9 mouse cellular contexts compared by ENCODE assay signal in the genomic region with DNA sequence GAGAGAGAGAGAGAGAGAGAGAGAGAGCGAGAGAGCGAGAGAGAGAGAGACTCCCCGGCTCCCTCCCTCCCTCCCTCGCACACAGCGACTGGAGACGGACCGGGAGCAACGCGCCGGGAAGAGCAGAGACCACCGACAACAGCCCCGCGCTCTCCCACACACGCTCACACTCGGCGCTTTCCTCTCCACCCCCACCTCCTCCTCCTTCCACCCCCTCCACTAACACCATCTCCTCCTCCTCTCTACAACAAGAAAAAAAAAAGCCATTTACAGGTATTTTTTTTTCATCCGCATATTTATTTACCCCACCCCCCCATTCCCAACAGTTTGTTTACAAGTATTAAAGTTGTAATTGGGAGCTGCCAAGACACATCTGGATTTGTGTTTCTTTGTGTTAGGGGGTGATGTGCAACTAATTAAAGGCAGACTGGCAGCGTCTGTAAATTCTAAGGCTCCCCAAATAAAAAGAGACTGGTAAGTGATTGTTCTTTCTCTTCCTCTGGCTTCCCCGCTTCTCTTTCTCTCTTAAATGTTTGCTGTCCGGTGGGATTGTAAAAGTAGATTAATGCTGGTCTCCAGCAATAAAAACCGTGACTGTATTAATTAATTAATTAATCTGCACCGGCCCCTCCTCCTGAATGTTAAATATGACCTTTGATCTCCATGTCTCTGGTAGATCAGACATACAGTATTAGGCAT. TPM values are rescaled to one million over a fixed set of nuclear protein-coding genes. Genes with fewer than 3 reads are reported as not detected.
DNase-seq lines count a peak whose midpoint lies in the region; ATAC-seq and TF ChIP-seq lines count a peak whose summit lies in the region.
"Had no signal": no experiment of that assay in that cellular context is flagged by ENCODE, and none has a peak within 500 bp of the region (broad histone marks: within the 10 kb centered on the region; RNA-seq: fewer than 3 reads in every experiment).

A gene (plus strand): TSS at position 71 of the 699 bp plus-strand sequence.

- no peak within 1 kb of the TSS for H3K27ac ChIP-seq in liver, adult 2 months (replicated peaks; ENCODE audit: insufficient read depth, low read depth, low read length)
- peak within 1 kb of the TSS; percentile 86 for H3K27ac ChIP-seq in embryonic facial prominence, embryonic 14.5 days (replicated peaks; ENCODE audit: low read depth, low read length)
- peak within 1 kb of the TSS; percentile 98 for H3K27ac ChIP-seq in hindbrain, embryonic 15.5 days (replicated peaks)
- H3K27ac ChIP-seq in liver, postnatal 0 days (ENCODE audit: low read depth) = no peak within 1 kb of the TSS

- H3K27me3 ChIP-seq in liver, adult 2 months (ENCODE audit: control insufficient read depth, insufficient read depth, low read length) = peaks cover 11% of the 10 kb centered on the region; the same call in 1 of the 2 replicates
- no peaks in the 10 kb centered on the region for H3K27me3 ChIP-seq in embryonic facial prominence, embryonic 14.5 days (replicated peaks; ENCODE audit: control insufficient read depth, insufficient read depth, low read length)
- H3K27me3 ChIP-seq in hindbrain, embryonic 15.5 days = no peaks in the 10 kb centered on the region
- H3K27me3 ChIP-seq in liver, postnatal 0 days (ENCODE audit: insufficient read depth, low read length) = peaks cover 48% of the 10 kb centered on the region

- 10% methylated on average over 9 of the region's 22 CpGs for WGBS in liver, adult 2 months
- WGBS in embryonic facial prominence, embryonic 14.5 days = 1% methylated on average over 16 of the region's 22 CpGs
- WGBS in hindbrain, embryonic 15.5 days = under 1% methylated on average over 18 of the region's 22 CpGs
- WGBS in liver, postnatal 0 days (ENCODE audit: insufficient replicate concordance) = 5% methylated on average over 16 of the region's 22 CpGs

- TF ChIP-seq POLR2A in liver, adult 2 months (IDR thresholded peaks at IDR 0.05; ENCODE audit: extremely low read depth, insufficient read depth, low read length) = no peak

- H3K9ac ChIP-seq in liver, adult 2 months (ENCODE audit: low read depth, low read length) = peak within 1 kb of the TSS; percentile 48; the same call in 1 of the 2 replicates
- H3K9ac ChIP-seq in embryonic facial prominence, embryonic 14.5 days (ENCODE audit: low read depth, low read length) = peak within 1 kb of the TSS; percentile 67
- H3K9ac ChIP-seq in hindbrain, embryonic 15.5 days = peak within 1 kb of the TSS; percentile 47
- H3K9ac ChIP-seq in liver, postnatal 0 days (replicated peaks) = no peak within 1 kb of the TSS

- no peaks in the 10 kb centered on the region for H3K36me3 ChIP-seq in liver, adult 2 months (ENCODE audit: control insufficient read depth, insufficient read depth, low read length)
- no peaks in the 10 kb centered on the region for H3K36me3 ChIP-seq in embryonic facial prominence, embryonic 14.5 days (ENCODE audit: control insufficient read depth, insufficient read depth, low read length)
- H3K36me3 ChIP-seq in hindbrain, embryonic 15.5 days = no peaks in the 10 kb centered on the region
- no peaks in the 10 kb centered on the region for H3K36me3 ChIP-seq in liver, postnatal 0 days (replicated peaks; ENCODE audit: insufficient read depth, low read length)

- peak within 1 kb of the TSS; percentile 51 for H3K4me3 ChIP-seq in liver, adult 2 months (ENCODE audit: insufficient read depth, low read depth, low read length)
- peak within 1 kb of the TSS; percentile 51 for H3K4me3 ChIP-seq in embryonic facial prominence, embryonic 14.5 days (ENCODE audit: low read depth, low read length)
- peak within 1 kb of the TSS; percentile 68 for H3K4me3 ChIP-seq in hindbrain, embryonic 15.5 days
- H3K4me3 ChIP-seq in liver, postnatal 0 days (ENCODE audit: low read depth, low read length) = peak within 1 kb of the TSS; percentile 49

- no peaks in the 10 kb centered on the region for H3K79me2 ChIP-seq in liver, adult 2 months (ENCODE audit: control insufficient read depth, insufficient read depth, low read length)

- H3K4me2 ChIP-seq in embryonic facial prominence, embryonic 14.5 days (ENCODE audit: low read depth, low read length) = peak within 1 kb of the TSS; percentile 77
- H3K4me2 ChIP-seq in hindbrain, embryonic 15.5 days = peak within 1 kb of the TSS; percentile 84
- H3K4me2 ChIP-seq in liver, postnatal 0 days (ENCODE audit: low read depth, low read length) = peak within 1 kb of the TSS; percentile 72

- no peak for DNase-seq in liver, adult 2 months (ENCODE audit: extremely low read depth, low read depth, low spot score)
- no peak for DNase-seq in liver
- DNase-seq in embryonic facial prominence, embryonic 14.5 days (ENCODE audit: low spot score) = peak; percentile 82
- no peak for DNase-seq in liver, postnatal 0 days
- no peak for DNase-seq in thymus, postnatal 14 days
- DNase-seq in urinary bladder, postnatal 4 days (ENCODE audit: low spot score in 2 of 2) = no peak
- DNase-seq in thymus, postnatal 4 days = no peak

- peak; percentile 64 for ATAC-seq in embryonic facial prominence, embryonic 14.5 days (ENCODE audit: low read depth)
- peak; percentile 83 for ATAC-seq in hindbrain, embryonic 15.5 days (ENCODE audit: low FRiP score, low read depth)
- 0 out of 2 replicates have a peak, but pooled peaks have one; percentile 9 for ATAC-seq in liver, postnatal 0 days

- TF ChIP-seq CTCF in liver, adult 2 months (IDR thresholded peaks at IDR 0.05; ENCODE audit: low read depth, low read length) = no peak
- TF ChIP-seq CTCF in liver, postnatal 0 days (IDR thresholded peaks at IDR 0.05; ENCODE audit: low read depth) = no peak

- H3K4me1 ChIP-seq in liver, adult 2 months (ENCODE audit: control insufficient read depth, insufficient read depth, low read length) = peaks cover 2% of the 10 kb centered on the region; the same call in 1 of the 2 replicates
- peaks cover 13% of the 10 kb centered on the region for H3K4me1 ChIP-seq in embryonic facial prominence, embryonic 14.5 days (ENCODE audit: control insufficient read depth, insufficient read depth, low read length)
- H3K4me1 ChIP-seq in hindbrain, embryonic 15.5 days (replicated peaks) = peaks cover 12% of the 10 kb centered on the region
- peaks cover 12% of the 10 kb centered on the region for H3K4me1 ChIP-seq in liver, postnatal 0 days (ENCODE audit: insufficient read depth)

- no peak for TF ChIP-seq EP300 in liver, postnatal 0 days (IDR thresholded peaks at IDR 0.05; ENCODE audit: low read depth)

- no peaks in the 10 kb centered on the region for H3K9me3 ChIP-seq in embryonic facial prominence, embryonic 14.5 days (ENCODE audit: control insufficient read depth, low read length)
- no peaks in the 10 kb centered on the region for H3K9me3 ChIP-seq in hindbrain, embryonic 15.5 days
- no peaks in the 10 kb centered on the region for H3K9me3 ChIP-seq in liver, postnatal 0 days (ENCODE audit: low read length)

RNA-seq across cellular contexts. Expression of the gene that starts here (rescaled TPM):
- 0.18 and 0.20 TPM in 2 replicates for total RNA-seq in liver, adult 2 months (2014; rRNA removed)
- polyA plus RNA-seq in liver, adult 2 months (2012; rRNA removed) = 0.02 and 0.27 TPM in 2 replicates
- 5.4 and 6.1 TPM in 2 replicates for polyA plus RNA-seq in embryonic facial prominence, embryonic 14.5 days (2014; fragmentation: Nextera tagmentation; extraction: Ambion mirVana)
- 26.5 and 27.5 TPM in 2 replicates for polyA plus RNA-seq in hindbrain, embryonic 15.5 days (2015; fragmentation: Nextera tagmentation; extraction: Ambion mirVana)
- 0.13 and 0.25 TPM in 2 replicates for polyA plus RNA-seq in liver, postnatal 0 days (2015; fragmentation: Nextera tagmentation; extraction: Ambion mirVana)
- total RNA-seq: common myeloid progenitor, adult 5-6 weeks had no signal

Comparison
In these comparisons a context has a peak if more than half of its experiments do, and no peak if none do; other contexts are left out.
1. Peak in ATAC-seq, H3K4me3 ChIP-seq and H3K4me2 ChIP-seq in liver, postnatal 0 days; RNA of the gene not detected or under 1 TPM.
2. H3K27ac ChIP-seq: peak in embryonic facial prominence, embryonic 14.5 days (single experiment) and hindbrain, embryonic 15.5 days (single experiment); none in liver, adult 2 months (single experiment) and liver, postnatal 0 days (single experiment).
3. ATAC-seq: peak in every context shown above with its lines; median percentile 83 in hindbrain, embryonic 15.5 days; 64 in embryonic facial prominence, embryonic 14.5 days; 9 in liver, postnatal 0 days.
4. Peak in every context shown above with its lines, with median percentiles within 50 percentile points of each other: H3K4me3 ChIP-seq and H3K4me2 ChIP-seq.